Mouse (Mus musculus) ovary, adult 18-20 months (tissue): ENCODE measurements around the gene Bckdhb.
"Not testable (repeated sequence)": the region's sequence is repeated elsewhere in the genome, so short reads cannot be mapped to it uniquely, and the experiment has no call there.

ENCODE experiments used
- DNase-seq: peaks from one replicate; pipeline ENCODE4 v3.0.0; 2022; ENCODE audit warnings: low spot score, mixed read lengths

Gene Bckdhb

GRCm38 (mm10) chr9:83963296-83963695 lies 38.4 kb downstream of the Bckdhb start:
- DNase-seq = no peak

DNA sequence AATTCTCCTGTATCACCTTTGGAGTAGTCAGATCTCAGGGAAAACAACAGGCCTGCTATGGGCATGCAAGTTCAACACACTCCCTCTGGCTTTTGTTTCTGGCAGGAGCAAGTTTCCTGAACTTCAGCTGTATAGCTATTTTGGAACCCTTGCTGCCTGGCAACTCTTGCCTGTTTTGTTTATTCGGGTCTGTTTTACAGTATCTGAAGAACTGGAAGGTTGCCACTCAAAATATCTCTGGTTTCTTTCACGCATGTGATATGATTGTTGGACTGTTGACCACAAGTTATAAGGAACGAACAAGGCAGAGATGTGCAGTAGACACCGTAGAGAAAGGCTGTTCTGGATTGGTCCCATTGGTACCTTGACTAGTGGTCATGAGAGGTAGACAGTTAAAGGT lies 39.4 kb downstream of the Bckdhb start:
- no peak for DNase-seq

- no peak for DNase-seq
These were observed 42.6 kb downstream of the Bckdhb start for GRCm38 (mm10) chr9:83967439-83968050.

GRCm38 (mm10) chr9:83969326-83969725 lies 44.4 kb downstream of the Bckdhb start:
- DNase-seq = no peak

- no peak for DNase-seq
These were observed 48.5 kb downstream of the Bckdhb start for GRCm38 (mm10) chr9:83973467-83973866.

DNA sequence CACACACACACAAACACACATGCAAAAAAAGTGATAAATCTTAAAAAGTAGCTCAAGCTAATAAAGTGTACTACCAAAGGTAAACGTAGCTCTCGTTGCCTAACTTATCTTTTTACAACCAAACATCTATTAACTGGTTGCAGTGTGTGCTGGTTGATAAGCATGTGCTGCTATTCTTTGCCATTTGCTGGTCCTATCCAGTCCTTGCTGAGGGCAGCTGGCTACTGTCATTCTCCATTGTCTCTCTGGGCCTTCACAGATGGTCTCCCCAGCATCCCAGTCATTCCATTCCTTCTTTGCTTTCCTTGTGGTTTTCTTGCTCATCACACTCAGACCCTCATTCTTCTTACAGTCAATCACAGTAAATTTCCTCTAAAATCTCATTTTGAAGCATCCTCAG lies 50.9 kb downstream of the Bckdhb start:
- no peak for DNase-seq

- no peak for DNase-seq
These were observed 56.3 kb downstream of the Bckdhb start for GRCm38 (mm10) chr9:83981234-83981633.

DNA sequence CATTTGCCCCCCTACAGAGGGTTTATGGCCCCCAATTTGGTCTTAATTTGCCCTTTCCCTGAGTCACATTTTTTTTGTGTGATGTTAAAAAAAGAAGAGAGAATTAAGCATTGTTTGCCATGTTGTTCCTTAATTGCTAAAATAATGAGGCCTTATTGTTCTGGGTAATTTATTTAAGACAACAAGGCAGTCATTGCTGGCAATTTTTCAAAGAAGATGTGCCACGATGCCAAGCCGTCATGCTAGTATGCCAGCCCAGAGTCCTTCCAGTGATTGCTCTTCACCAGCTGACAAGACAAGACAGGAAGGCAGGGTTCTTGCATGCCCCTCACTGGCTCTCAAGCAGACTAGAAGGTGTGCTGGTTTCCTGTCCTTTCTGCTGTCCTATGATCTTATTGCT lies 84.0 kb downstream of the Bckdhb start:
- no peak for DNase-seq

GRCm38 (mm10) chr9:84011146-84011545 lies 86.2 kb downstream of the Bckdhb start:
- DNase-seq = no peak

DNA sequence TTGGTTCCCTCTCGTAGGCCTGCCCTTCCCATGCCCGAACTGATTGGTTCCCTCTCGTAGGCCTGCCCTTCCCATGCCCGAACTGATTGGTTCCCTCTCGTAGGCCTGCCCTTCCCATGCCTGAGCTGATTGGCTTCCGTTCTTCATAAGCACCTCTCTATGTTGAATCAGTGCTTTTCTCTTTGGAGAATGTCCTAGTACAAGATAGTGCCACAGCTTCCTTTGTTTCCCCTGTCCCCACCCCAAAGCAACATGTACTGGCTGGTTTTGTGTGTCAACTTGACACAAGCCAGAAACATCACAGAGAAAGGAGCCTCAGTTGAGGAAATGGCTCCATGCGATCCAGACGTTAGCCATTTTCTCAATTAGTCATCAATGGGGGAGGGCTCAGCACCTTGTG lies 93.2 kb downstream of the Bckdhb start:
- not testable (repeated sequence) for DNase-seq

GRCm38 (mm10) chr9:84019627-84020026 lies 94.7 kb downstream of the Bckdhb start:
- DNase-seq = no peak

- DNase-seq = no peak
These were observed 96.2 kb downstream of the Bckdhb start for GRCm38 (mm10) chr9:84021189-84021588.

DNA sequence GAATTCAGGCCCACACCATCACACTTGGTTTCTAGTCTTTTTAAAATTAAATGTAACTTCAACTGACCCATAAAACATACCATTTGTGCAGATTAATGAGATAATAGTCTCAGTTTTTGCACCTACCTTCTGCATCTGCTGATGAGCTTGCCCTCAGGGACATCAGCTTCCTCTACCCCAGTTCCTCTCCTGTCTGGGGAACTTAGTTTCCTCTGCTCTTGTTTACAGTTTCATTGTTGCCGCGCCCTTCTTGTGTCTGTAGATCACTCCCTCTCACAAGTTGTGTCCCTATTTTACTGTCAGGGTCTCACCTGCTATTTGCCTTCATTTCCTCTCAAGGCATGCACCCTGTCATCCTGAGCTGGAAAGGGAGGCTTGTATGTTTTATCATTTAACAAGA lies 103.2 kb downstream of the Bckdhb start:
- DNase-seq = no peak

DNA sequence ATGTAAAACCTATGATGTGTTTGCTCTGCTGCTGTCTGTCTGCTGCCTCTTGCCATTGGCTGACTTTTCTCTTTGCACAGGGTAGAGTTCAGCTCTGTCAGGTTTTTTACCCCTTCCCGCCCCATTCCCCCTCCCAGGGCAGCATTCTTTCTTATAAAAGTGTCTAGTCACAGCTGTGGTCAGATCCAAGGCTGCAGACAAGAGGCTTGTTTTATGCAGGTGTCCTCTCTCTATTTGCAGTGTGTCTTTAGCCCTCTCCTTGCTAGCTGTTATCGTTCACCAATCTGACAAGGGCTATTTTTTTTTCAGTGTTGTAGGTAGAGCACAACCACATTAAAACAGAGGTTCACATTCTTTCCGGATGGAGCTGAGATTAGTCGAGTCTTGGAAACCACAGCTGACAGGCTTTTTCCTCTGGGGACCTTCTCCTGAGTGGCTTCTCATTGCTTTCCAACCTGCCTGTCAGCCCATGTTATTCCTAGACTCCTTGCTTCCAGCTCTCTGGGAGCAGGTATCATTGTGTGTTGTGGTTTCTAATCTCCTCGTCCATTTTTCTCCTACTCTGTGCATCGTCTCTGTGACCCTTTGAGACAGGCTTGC lies 105.8 kb downstream of the Bckdhb start:
- no peak for DNase-seq

DNA sequence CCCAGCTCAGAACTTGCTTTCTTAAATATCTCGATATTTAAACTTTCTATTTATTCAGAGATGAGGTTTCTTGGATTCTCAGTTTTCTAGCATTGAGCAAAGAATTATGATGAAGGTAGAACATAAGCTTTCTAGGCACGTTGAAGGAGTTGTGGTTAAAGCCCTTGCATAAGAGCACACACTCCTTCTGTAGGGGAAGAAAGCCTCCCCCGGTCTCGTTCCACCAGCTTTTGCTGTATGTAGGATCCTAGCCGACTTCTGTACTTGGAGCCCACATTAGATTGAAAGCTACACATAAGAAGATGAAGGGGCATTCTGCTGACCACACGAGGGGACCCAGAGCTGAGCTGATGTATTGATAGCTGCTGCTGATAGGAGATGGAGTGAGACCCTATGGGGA lies 106.5 kb downstream of the Bckdhb start:
- DNase-seq = no peak

DNA sequence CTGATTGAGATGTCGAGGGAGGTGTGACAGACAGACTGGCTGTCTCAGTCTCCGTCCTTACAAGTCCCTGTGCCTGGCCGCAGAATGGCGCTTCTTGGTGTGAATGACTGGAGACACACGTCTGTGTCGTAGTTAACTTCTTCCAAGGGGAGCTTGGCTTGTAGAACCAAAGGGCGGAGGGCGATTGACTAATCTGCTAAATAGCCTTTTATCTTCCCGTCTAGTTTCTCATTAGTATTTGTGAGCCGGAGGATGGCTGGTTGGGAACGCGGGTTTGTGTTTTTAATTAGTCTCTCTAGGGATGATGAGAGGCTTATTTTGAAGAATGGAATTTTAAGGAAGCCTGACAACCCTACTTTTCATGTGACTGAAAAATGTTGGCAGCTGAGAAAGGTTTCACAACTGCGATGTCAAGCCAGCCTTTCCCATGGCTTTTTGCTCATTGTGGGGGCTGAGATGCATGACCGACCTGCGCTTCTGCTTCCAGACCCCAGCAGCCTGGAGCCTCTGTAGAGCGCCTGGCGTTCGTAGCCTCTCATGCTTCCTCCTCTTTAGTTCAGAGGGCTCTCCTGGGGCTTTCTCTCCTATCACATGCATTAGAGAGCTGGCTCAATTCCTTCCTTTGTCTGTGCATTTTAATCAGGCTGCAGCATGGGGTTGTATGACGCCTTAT lies 107.9 kb downstream of the Bckdhb start:
- no peak for DNase-seq

- DNase-seq = no peak
These were observed 111.1 kb downstream of the Bckdhb start for GRCm38 (mm10) chr9:84036046-84036445.

DNA sequence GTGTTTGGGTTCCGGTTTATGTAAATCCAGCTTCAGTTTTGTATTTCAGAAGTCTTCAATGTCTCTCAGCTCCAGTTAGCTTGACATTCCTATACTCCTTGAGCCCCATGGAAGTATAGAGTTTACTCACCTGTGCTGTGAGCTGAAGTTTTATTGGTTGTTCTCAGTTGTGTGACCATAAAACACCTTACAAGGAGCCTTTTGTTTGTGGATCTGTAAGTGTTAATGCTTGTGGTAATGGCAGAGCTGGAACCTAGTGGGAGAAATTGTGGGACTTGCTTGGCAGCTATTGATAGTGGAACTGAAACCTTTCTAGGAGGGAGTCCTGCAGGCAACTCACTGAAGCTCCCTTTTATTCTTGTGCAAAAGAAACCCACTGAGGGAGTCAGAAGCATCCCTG lies 112.3 kb downstream of the Bckdhb start:
- no peak for DNase-seq

- no peak for DNase-seq
These were observed 114.0 kb downstream of the Bckdhb start for GRCm38 (mm10) chr9:84038946-84039345.

- no peak for DNase-seq
These were observed 115.4 kb downstream of the Bckdhb start for GRCm38 (mm10) chr9:84040376-84040775.

GRCm38 (mm10) chr9:84041631-84042277 lies 116.8 kb downstream of the Bckdhb start:
- DNase-seq = no peak

GRCm38 (mm10) chr9:84042539-84042938 lies 117.6 kb downstream of the Bckdhb start:
- DNase-seq = no peak

DNA sequence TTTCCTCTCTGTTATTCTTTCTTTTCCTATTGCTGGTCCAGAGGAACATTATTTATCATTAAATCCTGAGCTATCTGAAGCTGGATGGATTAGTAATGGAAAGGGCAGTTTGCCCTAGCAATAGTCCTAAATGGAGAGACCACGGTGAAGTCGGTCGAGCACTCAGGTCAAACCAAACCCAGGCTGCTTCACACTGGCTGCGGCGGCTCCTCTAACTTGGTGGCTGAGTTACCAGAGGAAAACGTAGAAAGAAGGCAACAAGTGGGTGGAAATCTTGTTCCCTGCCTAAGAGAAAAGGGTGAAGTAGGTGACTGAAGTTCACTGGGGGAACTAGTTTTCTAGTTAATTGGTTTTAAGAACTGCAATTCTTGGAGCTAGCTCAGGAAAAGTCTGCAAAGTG lies 119.2 kb downstream of the Bckdhb start:
- DNase-seq = no peak
